29 mouse cellular contexts compared by ENCODE assay signal in the genomic region with DNA sequence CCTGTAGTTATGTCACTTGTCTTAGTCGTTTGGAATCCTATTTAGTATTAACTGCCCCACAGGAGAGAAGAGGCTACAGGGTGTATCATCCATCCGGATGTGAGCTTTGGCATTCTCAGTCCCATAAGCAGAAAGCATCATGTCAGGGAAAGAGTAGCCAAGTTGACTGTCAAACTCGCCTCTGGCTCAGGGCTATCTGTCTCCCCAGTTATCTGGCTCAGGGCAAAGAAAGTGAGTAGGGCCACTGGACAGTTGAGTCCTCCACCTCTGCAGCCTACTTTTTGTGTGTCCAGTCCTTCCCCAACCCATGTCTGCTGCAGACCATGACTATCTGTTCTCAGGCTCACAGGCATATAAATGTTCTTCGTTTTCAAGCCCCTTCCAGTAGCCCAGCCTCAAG.
"Had no signal": no experiment of that assay in that cellular context is flagged by ENCODE, and none has a peak within 500 bp of the region (broad histone marks: within the 10 kb centered on the region; RNA-seq: fewer than 3 reads in every experiment).

No protein-coding gene starts in this region.

- H3K4me1 ChIP-seq: heart, embryonic 12.5 days; heart, embryonic 13.5 days; heart, embryonic 15.5 days; hindbrain, embryonic 10.5 days; hindbrain, embryonic 12.5 days; hindbrain, embryonic 13.5 days; hindbrain, embryonic 15.5 days; intestine, embryonic 15.5 days; kidney, embryonic 15.5 days had no signal

- H3K4me3 ChIP-seq: heart, embryonic 12.5 days; heart, embryonic 13.5 days; heart, embryonic 15.5 days; hindbrain, embryonic 10.5 days; hindbrain, embryonic 12.5 days; hindbrain, embryonic 13.5 days; hindbrain, embryonic 15.5 days; intestine, embryonic 15.5 days; kidney, embryonic 15.5 days; layer of hippocampus, adult 2 months; left cerebral cortex, adult 2 months had no signal

- H3K36me3 ChIP-seq: hindbrain, embryonic 10.5 days; hindbrain, embryonic 12.5 days; hindbrain, embryonic 15.5 days had no signal

- DNase-seq: heart, postnatal 10 days; heart, postnatal 36 days; heart, postnatal 4 days; kidney, adult 11 months; kidney, adult 18-20 months; kidney, adult 2 months; kidney, adult 8-10 months; kidney, adult 9 months; kidney, postnatal 10 days; kidney, postnatal 14 days; kidney, postnatal 25 days; kidney, postnatal 36 days; kidney, postnatal 4 days; layer of hippocampus, adult 9-11 months; layer of hippocampus, postnatal 36 days had no signal

- H3K9me3 ChIP-seq: heart, embryonic 15.5 days; hindbrain, embryonic 10.5 days; hindbrain, embryonic 12.5 days; hindbrain, embryonic 13.5 days; hindbrain, embryonic 15.5 days; intestine, embryonic 15.5 days; kidney, embryonic 15.5 days had no signal

- H3K27ac ChIP-seq: heart, embryonic 13.5 days; heart, embryonic 15.5 days; hindbrain, embryonic 10.5 days; hindbrain, embryonic 12.5 days; hindbrain, embryonic 13.5 days; hindbrain, embryonic 14.5 days; hindbrain, embryonic 15.5 days; hindbrain, postnatal 0 days; intestine, embryonic 15.5 days; kidney, embryonic 15.5 days; kidney, postnatal 0 days; layer of hippocampus, adult 2 months; left cerebral cortex, adult 2 months had no signal

- H3K27me3 ChIP-seq: heart, embryonic 12.5 days; heart, embryonic 13.5 days; heart, embryonic 15.5 days; hindbrain, embryonic 12.5 days; hindbrain, embryonic 13.5 days; hindbrain, embryonic 15.5 days; intestine, embryonic 15.5 days; kidney, embryonic 15.5 days had no signal
